Mouse (Mus musculus): Measurements from ENCODE around the gene Rnf181. TPM values are rescaled to one million over a fixed set of nuclear protein-coding genes. Genes with fewer than 3 reads are reported as not detected.

Rnf181 gene
- 62.6 and 104 TPM in 2 replicates for polyA plus RNA-seq (2011; ENCODE audit: insufficient read depth, insufficient read length, low replicate concordance, missing spikeins)

- Histone ChIP-seq H3K27ac (ENCODE audit: control insufficient read depth, insufficient read depth, low read depth, low read length, poor library complexity) (no peak within 1 kb of the TSS), H3K4me3 (replicated peaks; ENCODE audit: control insufficient read depth, low read depth, low read length) (no peak within 1 kb of the TSS), H3K4me1 (ENCODE audit: control insufficient read depth, insufficient read depth, low read length) (peaks cover 2% of the 10 kb centered on the region; the same call in 1 of the 2 replicates)
- 74% methylated on average over 4 of the region's 4 CpGs for WGBS
- no peak for TF ChIP-seq POLR2A (IDR thresholded peaks at IDR 0.05; ENCODE audit: borderline replicate concordance, control insufficient read depth, low read depth, low read length)
- no peak for TF ChIP-seq CTCF (IDR thresholded peaks at IDR 0.05; ENCODE audit: control insufficient read depth, insufficient read depth, low read length)
These were observed at the start of gene Rnf181 for GRCm38 (mm10) chr6:72366844-72367443. Gene Rnf181, minus strand, starts transcription at chr6:72366956.

GRCm38 (mm10) chr6:72415964-72416772 is 49.4 kb upstream of the Rnf181 start:
- H3K27ac ChIP-seq (ENCODE audit: control insufficient read depth, insufficient read depth, low read depth, low read length, poor library complexity) = no peak overlapping the region
- no peak overlapping the region for H3K4me3 ChIP-seq (replicated peaks; ENCODE audit: control insufficient read depth, low read depth, low read length)
- no peak for TF ChIP-seq POLR2A (IDR thresholded peaks at IDR 0.05; ENCODE audit: borderline replicate concordance, control insufficient read depth, low read depth, low read length)
- no peak for TF ChIP-seq CTCF (IDR thresholded peaks at IDR 0.05; ENCODE audit: control insufficient read depth, insufficient read depth, low read length)
- H3K4me1 ChIP-seq (ENCODE audit: control insufficient read depth, insufficient read depth, low read length) = peaks cover 2% of the 10 kb centered on the region; the same call in 1 of the 2 replicates
- 85% methylated on average over 7 of the region's 7 CpGs for WGBS

GRCm38 (mm10) chr6:72415181-72415580 is 48.4 kb upstream of the Rnf181 start:
- Histone ChIP-seq H3K4me1 (ENCODE audit: control insufficient read depth, insufficient read depth, low read length) (peaks cover 7% of the 10 kb centered on the region), H3K27ac (ENCODE audit: control insufficient read depth, insufficient read depth, low read depth, low read length, poor library complexity) (no peak overlapping the region), H3K4me3 (replicated peaks; ENCODE audit: control insufficient read depth, low read depth, low read length) (no peak overlapping the region)
- 85% methylated on average over 5 of the region's 5 CpGs for WGBS
- TF ChIP-seq POLR2A (IDR thresholded peaks at IDR 0.05; ENCODE audit: borderline replicate concordance, control insufficient read depth, low read depth, low read length) = no peak
- TF ChIP-seq CTCF (IDR thresholded peaks at IDR 0.05; ENCODE audit: control insufficient read depth, insufficient read depth, low read length) = no peak

- H3K27ac ChIP-seq (ENCODE audit: control insufficient read depth, insufficient read depth, low read depth, low read length, poor library complexity) = peak within 1 kb of the TSS; percentile 56
- H3K4me1 ChIP-seq (ENCODE audit: control insufficient read depth, insufficient read depth, low read length) = peaks cover 7% of the 10 kb centered on the region
- peak within 1 kb of the TSS; percentile 99 for H3K4me3 ChIP-seq (replicated peaks; ENCODE audit: control insufficient read depth, low read depth, low read length)
- 1% methylated on average over 33 of the region's 33 CpGs for WGBS
- TF ChIP-seq CTCF (IDR thresholded peaks at IDR 0.05; ENCODE audit: control insufficient read depth, insufficient read depth, low read length) = no peak; the same call in 1 of the 2 replicates
- peak; percentile 65; the same call in 1 of the 2 replicates for TF ChIP-seq POLR2A (IDR thresholded peaks at IDR 0.05; ENCODE audit: borderline replicate concordance, control insufficient read depth, low read depth, low read length)
These were observed 47.5 kb upstream of the Rnf181 start, which contains the start of gene Ggcx for GRCm38 (mm10) chr6:72414076-72414756. Gene Ggcx, plus strand, starts transcription at chr6:72414308.

- TF ChIP-seq POLR2A (IDR thresholded peaks at IDR 0.05; ENCODE audit: borderline replicate concordance, control insufficient read depth, low read depth, low read length) (no peak), CTCF (IDR thresholded peaks at IDR 0.05; ENCODE audit: control insufficient read depth, insufficient read depth, low read length) (no peak)
- Histone ChIP-seq H3K4me3 (replicated peaks; ENCODE audit: control insufficient read depth, low read depth, low read length) (no peak overlapping the region), H3K27ac (ENCODE audit: control insufficient read depth, insufficient read depth, low read depth, low read length, poor library complexity) (no peak overlapping the region), H3K4me1 (ENCODE audit: control insufficient read depth, insufficient read depth, low read length) (peaks cover 7% of the 10 kb centered on the region)
- whole genome bisulfite sequencing = 13% methylated on average over 7 of the region's 7 CpGs
These were observed 43.8 kb upstream of the Rnf181 start for GRCm38 (mm10) chr6:72410518-72410917.

- 34% methylated on average over 1 of the region's 1 CpGs for WGBS
- Histone ChIP-seq H3K4me1 (ENCODE audit: control insufficient read depth, insufficient read depth, low read length) (peaks cover 7% of the 10 kb centered on the region), H3K27ac (ENCODE audit: control insufficient read depth, insufficient read depth, low read depth, low read length, poor library complexity) (no peak overlapping the region), H3K4me3 (replicated peaks; ENCODE audit: control insufficient read depth, low read depth, low read length) (no peak overlapping the region)
- TF ChIP-seq POLR2A (IDR thresholded peaks at IDR 0.05; ENCODE audit: borderline replicate concordance, control insufficient read depth, low read depth, low read length) (no peak), CTCF (IDR thresholded peaks at IDR 0.05; ENCODE audit: control insufficient read depth, insufficient read depth, low read length) (peak; percentile 8; the same call in 1 of the 2 replicates)
These were observed 43.2 kb upstream of the Rnf181 start for GRCm38 (mm10) chr6:72410003-72410402.

- Histone ChIP-seq H3K4me3 (replicated peaks; ENCODE audit: control insufficient read depth, low read depth, low read length) (no peak overlapping the region), H3K4me1 (ENCODE audit: control insufficient read depth, insufficient read depth, low read length) (peaks cover 7% of the 10 kb centered on the region), H3K27ac (ENCODE audit: control insufficient read depth, insufficient read depth, low read depth, low read length, poor library complexity) (no peak overlapping the region)
- TF ChIP-seq POLR2A (IDR thresholded peaks at IDR 0.05; ENCODE audit: borderline replicate concordance, control insufficient read depth, low read depth, low read length) = no peak
- peak; percentile 43; the same call in 1 of the 2 replicates for TF ChIP-seq CTCF (IDR thresholded peaks at IDR 0.05; ENCODE audit: control insufficient read depth, insufficient read depth, low read length)
- 33% methylated on average over 3 of the region's 3 CpGs for WGBS
These were observed 42.8 kb upstream of the Rnf181 start for GRCm38 (mm10) chr6:72409567-72409966.

GRCm38 (mm10) chr6:72407119-72407518 is 40.4 kb upstream of the Rnf181 start:
- 1% methylated on average over 5 of the region's 5 CpGs for WGBS
- TF ChIP-seq CTCF (IDR thresholded peaks at IDR 0.05; ENCODE audit: control insufficient read depth, insufficient read depth, low read length) (peak; percentile 97), POLR2A (IDR thresholded peaks at IDR 0.05; ENCODE audit: borderline replicate concordance, control insufficient read depth, low read depth, low read length) (no peak)
- Histone ChIP-seq H3K27ac (ENCODE audit: control insufficient read depth, insufficient read depth, low read depth, low read length, poor library complexity) (no peak overlapping the region), H3K4me3 (replicated peaks; ENCODE audit: control insufficient read depth, low read depth, low read length) (no peak overlapping the region), H3K4me1 (ENCODE audit: control insufficient read depth, insufficient read depth, low read length) (peaks cover 5% of the 10 kb centered on the region)
